Mouse (Mus musculus): ENCODE data around the gene Atcay.

GRCm38 (mm10) chr10:81202978-81203720 lies 27.5 kb downstream of the Atcay start:
- TF ChIP-seq CTCF (IDR thresholded peaks at IDR 0.05; ENCODE audit: low read depth, low read length): no peak
- TF ChIP-seq POLR2AphosphoS5 (IDR thresholded peaks at IDR 0.05; ENCODE audit: insufficient replicate concordance, low read depth, low read length): no peak
- TF ChIP-seq GATA1 (IDR thresholded peaks at IDR 0.05; ENCODE audit: borderline replicate concordance, low read length): no peak
- no peak for TF ChIP-seq TAL1 (conservative IDR thresholded peaks at IDR 0.05; ENCODE audit: low read depth, low read length)
- no peak for TF ChIP-seq GATA2 (IDR thresholded peaks at IDR 0.05; ENCODE audit: borderline replicate concordance, low read depth, low read length)

All from G1E (cell line).